ENCODE assay signal across 28 mouse cellular contexts in the genomic region with DNA sequence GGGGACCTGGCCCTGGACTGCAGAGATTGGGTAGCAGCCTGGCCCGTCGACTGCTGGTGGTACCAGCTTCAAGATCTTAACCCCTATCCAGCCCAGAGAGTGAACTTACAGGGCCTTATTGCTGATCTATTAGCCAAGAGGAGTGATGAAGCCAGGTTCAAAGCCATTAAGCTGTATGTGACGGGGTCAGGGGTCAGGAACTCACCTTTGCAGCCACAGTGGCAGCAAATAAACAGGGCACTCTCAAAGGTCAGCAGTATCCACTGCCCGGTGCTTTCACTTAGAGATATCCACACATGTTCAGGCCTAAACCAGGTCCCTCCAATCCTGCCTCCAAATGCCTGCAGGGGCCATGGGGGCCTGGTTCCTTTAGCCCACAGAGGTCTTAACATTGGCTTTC. TPM values are rescaled to one million over a fixed set of nuclear protein-coding genes. Genes with fewer than 3 reads are reported as not detected.
A peak's percentile ranks its signal among the peaks of the same experiment; 100 is the strongest.
DNase-seq lines count a peak whose midpoint lies in the region; ATAC-seq and TF ChIP-seq lines count a peak whose summit lies in the region.
"Had no signal": no experiment of that assay in that cellular context is flagged by ENCODE, and none has a peak within 500 bp of the region (broad histone marks: within the 10 kb centered on the region; RNA-seq: fewer than 3 reads in every experiment).

No protein-coding gene starts in this region.

- TF ChIP-seq CTCF in left cerebral cortex, adult 2 months (IDR thresholded peaks at IDR 0.05): no peak

- H3K4me1 ChIP-seq in neural tube, embryonic 13.5 days (replicated peaks): peaks cover 70% of the 10 kb centered on the region
- H3K4me1 ChIP-seq in liver, embryonic 16.5 days (ENCODE audit: control insufficient read depth, low read depth, low read length): no peaks in the 10 kb centered on the region

- H3K9ac ChIP-seq in neural tube, embryonic 13.5 days: peak overlapping the region; percentile 17; the same call in 1 of the 2 replicates
- H3K9ac ChIP-seq in liver, embryonic 16.5 days (ENCODE audit: low read depth, low read length): no peak overlapping the region
- H3K9ac ChIP-seq: embryonic facial prominence, embryonic 13.5 days; forebrain, embryonic 12.5 days; forebrain, embryonic 15.5 days; hindbrain, embryonic 12.5 days; hindbrain, embryonic 15.5 days had no signal

- no peaks in the 10 kb centered on the region for H3K9me3 ChIP-seq in neural tube, embryonic 13.5 days
- no peaks in the 10 kb centered on the region for H3K9me3 ChIP-seq in liver, embryonic 16.5 days (replicated peaks; ENCODE audit: control insufficient read depth, low read length)
- H3K9me3 ChIP-seq: embryonic facial prominence, embryonic 10.5 days; embryonic facial prominence, embryonic 13.5 days; forebrain, embryonic 12.5 days; forebrain, embryonic 15.5 days; heart, embryonic 10.5 days; hindbrain, embryonic 12.5 days; hindbrain, embryonic 15.5 days had no signal

- H3K27ac ChIP-seq in left cerebral cortex, adult 2 months: peak overlapping the region; percentile 84
- no peak overlapping the region for H3K27ac ChIP-seq in neural tube, embryonic 13.5 days (replicated peaks)
- H3K27ac ChIP-seq in liver, embryonic 16.5 days (ENCODE audit: low read length): no peak overlapping the region
- H3K27ac ChIP-seq: embryonic facial prominence, embryonic 10.5 days; embryonic facial prominence, embryonic 13.5 days; forebrain, embryonic 12.5 days; forebrain, embryonic 15.5 days; heart, adult 2 months; heart, embryonic 10.5 days; hindbrain, embryonic 12.5 days; hindbrain, embryonic 15.5 days had no signal

- no peak for ATAC-seq in neural tube, embryonic 13.5 days (ENCODE audit: low read depth)
- ATAC-seq in liver, embryonic 16.5 days (ENCODE audit: low read depth): 0 out of 2 replicates have a peak, but pooled peaks have one; percentile 25
- ATAC-seq: CD4-positive, CD25-positive, alpha-beta regulatory T cell, adult 4 months; forebrain, embryonic 15.5 days had no signal

- intact Hi-C loops in left cerebral cortex, adult 2 months (cut with DNase I): no loop called here

- no peaks in the 10 kb centered on the region for H3K36me3 ChIP-seq in neural tube, embryonic 13.5 days
- no peaks in the 10 kb centered on the region for H3K36me3 ChIP-seq in liver, embryonic 16.5 days (ENCODE audit: control insufficient read depth, insufficient read depth)
- H3K36me3 ChIP-seq: embryonic facial prominence, embryonic 10.5 days; embryonic facial prominence, embryonic 13.5 days; forebrain, embryonic 12.5 days; forebrain, embryonic 15.5 days; heart, embryonic 10.5 days; hindbrain, embryonic 12.5 days; hindbrain, embryonic 15.5 days had no signal

- 80% methylated on average over 4 of the region's 4 CpGs for WGBS in neural tube, embryonic 13.5 days
- 29% methylated on average over 4 of the region's 4 CpGs for WGBS in liver, embryonic 16.5 days (ENCODE audit: insufficient replicate concordance)

- H3K27me3 ChIP-seq in neural tube, embryonic 13.5 days: peaks cover 8% of the 10 kb centered on the region; the same call in 1 of the 2 replicates
- peaks cover 2% of the 10 kb centered on the region; the same call in 1 of the 2 replicates for H3K27me3 ChIP-seq in liver, embryonic 16.5 days (ENCODE audit: control insufficient read depth, insufficient read depth, low read depth, low read length)
- H3K27me3 ChIP-seq: forebrain, embryonic 15.5 days; hindbrain, embryonic 15.5 days had no signal

- DNase-seq in left cerebral cortex, adult 2 months (ENCODE audit: extremely low spot score in 1 of 2, low spot score in 2 of 2): no peak
- DNase-seq in left cerebral cortex, adult 11 months (ENCODE audit: low spot score): no peak
- no peak for DNase-seq in neural tube, embryonic 10.5 days (ENCODE audit: extremely low spot score, low spot score)
- no peak for DNase-seq in gastrocnemius, adult 8-10 months (ENCODE audit: low spot score in 2 of 2)
- DNase-seq: adrenal gland, adult 2 months; adrenal gland, postnatal 14 days; cerebellum, adult 11-12 months; embryo, embryonic 11 days; gastrocnemius, postnatal 10 days; gastrocnemius, postnatal 36 days; heart, adult 2 months had no signal

- H3K4me3 ChIP-seq in left cerebral cortex, adult 2 months: no peak overlapping the region
- H3K4me3 ChIP-seq in neural tube, embryonic 13.5 days: no peak overlapping the region
- H3K4me3 ChIP-seq in liver, embryonic 16.5 days (ENCODE audit: low read depth, low read length): no peak overlapping the region
- H3K4me3 ChIP-seq: embryonic facial prominence, embryonic 10.5 days; embryonic facial prominence, embryonic 13.5 days; erythroblast, embryonic 14.5 days; forebrain, embryonic 12.5 days; forebrain, embryonic 15.5 days; heart, adult 2 months; heart, embryonic 10.5 days; hindbrain, embryonic 12.5 days; hindbrain, embryonic 15.5 days had no signal

- no peak overlapping the region for H3K4me2 ChIP-seq in neural tube, embryonic 13.5 days
- H3K4me2 ChIP-seq in liver, embryonic 16.5 days (ENCODE audit: low read depth, low read length): no peak overlapping the region
- H3K4me2 ChIP-seq: embryonic facial prominence, embryonic 13.5 days; forebrain, embryonic 12.5 days; forebrain, embryonic 15.5 days; hindbrain, embryonic 12.5 days; hindbrain, embryonic 15.5 days had no signal

RNA-seq across cellular contexts. Expression of a gene that starts 41.0 kb away (rescaled TPM):
- 10 to 100 TPM; 83.4 to 90.2 TPM for total RNA-seq in left cerebral cortex, adult 2 months (2021)
- polyA plus RNA-seq in neural tube, embryonic 13.5 days (2015; fragmentation: Nextera tagmentation; extraction: Ambion mirVana): 6.1 and 6.2 TPM in 2 replicates
- 0.08 TPM in 1 of 2 replicates, not detected in the other for polyA plus RNA-seq in liver, embryonic 16.5 days (2015; fragmentation: Nextera tagmentation; extraction: Ambion mirVana)
- under 1 TPM in 3 of 4 experiments, not detected in 1; 0.13 to 0.73 (median 0.15) TPM for total RNA-seq in gastrocnemius, adult 8-10 months (2022)
- total RNA-seq: common myeloid progenitor, adult 5-6 weeks; heart, adult 2 months; hematopoietic stem cell, adult 5-6 weeks had no signal
- polyA plus RNA-seq: CD4-positive, CD25-positive, alpha-beta regulatory T cell, adult 4 months; erythroblast, embryonic 14.5 days had no signal

RNA-seq across cellular contexts. Expression of a gene that starts 51.3 kb away (rescaled TPM):
- 10 to 100 TPM; 17.4 to 18.3 TPM for total RNA-seq in left cerebral cortex, adult 2 months (2021)
- polyA plus RNA-seq in neural tube, embryonic 13.5 days (2015; fragmentation: Nextera tagmentation; extraction: Ambion mirVana): 15.9 and 17.8 TPM in 2 replicates
- polyA plus RNA-seq in liver, embryonic 16.5 days (2015; fragmentation: Nextera tagmentation; extraction: Ambion mirVana): 8.3 and 8.9 TPM in 2 replicates
- total RNA-seq in gastrocnemius, adult 8-10 months (2022): 10 to 100 TPM; 10.4 to 12.4 (median 11.4) TPM

RNA-seq across cellular contexts. Expression of a gene that starts 51.6 kb away (rescaled TPM):
- 10 to 100 TPM; 45.1 to 45.5 TPM for total RNA-seq in left cerebral cortex, adult 2 months (2021)
- polyA plus RNA-seq in neural tube, embryonic 13.5 days (2015; fragmentation: Nextera tagmentation; extraction: Ambion mirVana): 36.6 and 36.8 TPM in 2 replicates
- polyA plus RNA-seq in liver, embryonic 16.5 days (2015; fragmentation: Nextera tagmentation; extraction: Ambion mirVana): 20.7 and 23.3 TPM in 2 replicates
- 10 to 100 TPM; 28.2 to 31.7 (median 31.5) TPM for total RNA-seq in gastrocnemius, adult 8-10 months (2022)

RNA-seq across cellular contexts. Expression of a gene that starts 54.8 kb away (rescaled TPM):
- total RNA-seq in left cerebral cortex, adult 2 months (2021): 10 to 100 TPM; 22.3 to 25.3 TPM
- 119 and 125 TPM in 2 replicates for polyA plus RNA-seq in neural tube, embryonic 13.5 days (2015; fragmentation: Nextera tagmentation; extraction: Ambion mirVana)
- polyA plus RNA-seq in liver, embryonic 16.5 days (2015; fragmentation: Nextera tagmentation; extraction: Ambion mirVana): 0.11 and 0.13 TPM in 2 replicates
- not detected for total RNA-seq in gastrocnemius, adult 8-10 months (2022)
- total RNA-seq: adrenal gland, adult 2 months; adrenal gland, postnatal 14 days; common myeloid progenitor, adult 5-6 weeks; gastrocnemius, postnatal 36 days; granulocyte monocyte progenitor cell, adult 5-6 weeks; heart, adult 2 months; MEL had no signal
- polyA plus RNA-seq: adrenal gland, adult 2 months; C2C12; erythroblast, embryonic 14.5 days; heart, postnatal 0 days had no signal

Comparison
In these comparisons a context has a peak if more than half of its experiments do, and no peak if none do; other contexts are left out.
1. RNA of a gene that starts 41.0 kb away (total RNA-seq): 83.4 to 90.2 TPM in left cerebral cortex, adult 2 months; 0.13 to 0.73 TPM in gastrocnemius, adult 8-10 months; every median in the first group is over 10 times any median in the second.